Mouse (Mus musculus) kidney, adult 11 months (tissue): ENCODE measurements around the gene Vdac2.
A peak's percentile ranks its signal among the peaks of the same experiment; 100 is the strongest.

ENCODE experiments used
- DNase-seq: peaks from one replicate; pipeline ENCODE4 v3.0.0; 2022

The Vdac2 gene

GRCm38 (mm10) chr14:21824938-21825337 is at the start of gene Vdac2:
Gene Vdac2 (plus strand): TSS chr14:21825238.
- no peak for DNase-seq

GRCm38 (mm10) chr14:21776201-21776600 is 48.8 kb upstream of the Vdac2 start:
- DNase-seq, result peak; percentile 21

GRCm38 (mm10) chr14:21786500-21786899 is 38.5 kb upstream of the Vdac2 start:
- DNase-seq, result peak; percentile 71

- peak; percentile 40 for DNase-seq
Observed at GRCm38 (mm10) chr14:21787374-21787773, 37.7 kb upstream of the Vdac2 start.

GRCm38 (mm10) chr14:21788121-21788520 is 36.9 kb upstream of the Vdac2 start:
- peak; percentile 26 for DNase-seq

- no peak for DNase-seq
Observed at GRCm38 (mm10) chr14:21790585-21791251, 34.3 kb upstream of the Vdac2 start.

- no peak for DNase-seq
Observed at GRCm38 (mm10) chr14:21791722-21792121, 33.3 kb upstream of the Vdac2 start.

GRCm38 (mm10) chr14:21792250-21792649 is 32.8 kb upstream of the Vdac2 start:
- no peak for DNase-seq

GRCm38 (mm10) chr14:21800641-21801040 is 24.4 kb upstream of the Vdac2 start:
- no peak for DNase-seq

- DNase-seq, result no peak
Observed at GRCm38 (mm10) chr14:21801624-21802023, 23.4 kb upstream of the Vdac2 start.

GRCm38 (mm10) chr14:21802543-21803206 is 22.4 kb upstream of the Vdac2 start:
- no peak for DNase-seq

- no peak for DNase-seq
Observed at GRCm38 (mm10) chr14:21806203-21806602, 18.8 kb upstream of the Vdac2 start.

GRCm38 (mm10) chr14:21806631-21807160 is 18.3 kb upstream of the Vdac2 start:
- DNase-seq, result no peak

- no peak for DNase-seq
Observed at GRCm38 (mm10) chr14:21808208-21808922, 16.7 kb upstream of the Vdac2 start.

GRCm38 (mm10) chr14:21809418-21809817 is 15.6 kb upstream of the Vdac2 start:
- no peak for DNase-seq

- no peak for DNase-seq
Observed at GRCm38 (mm10) chr14:21811301-21811700, 13.7 kb upstream of the Vdac2 start.

- no peak for DNase-seq
Observed at GRCm38 (mm10) chr14:21811744-21812393, 13.2 kb upstream of the Vdac2 start.

GRCm38 (mm10) chr14:21812590-21813162 is 12.4 kb upstream of the Vdac2 start:
- peak; percentile 51 for DNase-seq

GRCm38 (mm10) chr14:21813216-21813615 is 11.8 kb upstream of the Vdac2 start:
- DNase-seq, result no peak

GRCm38 (mm10) chr14:21813847-21814246 is 11.2 kb upstream of the Vdac2 start:
- no peak for DNase-seq

- no peak for DNase-seq
Observed at GRCm38 (mm10) chr14:21814606-21815005, 10.4 kb upstream of the Vdac2 start.

- no peak for DNase-seq
Observed at GRCm38 (mm10) chr14:21816255-21816654, 8.8 kb upstream of the Vdac2 start.

- DNase-seq, result no peak
Observed at GRCm38 (mm10) chr14:21817453-21817852, 7.6 kb upstream of the Vdac2 start.
